Mouse (Mus musculus) left cerebral cortex, postnatal 4 days (tissue): ENCODE measurements around the gene Sema3a. TPM values are rescaled to one million over a fixed set of nuclear protein-coding genes. Genes with fewer than 3 reads are reported as not detected.

Experiments used
- DNase-seq: peaks from one replicate; pipeline ENCODE4 v3.0.0-alpha.2; 2022
- intact Hi-C: fragments of 180-260 bp; cut with DNase I; formaldehyde crosslinking; loops from one replicate; pipeline ENCODE4 v1.15.1; 2025
- total RNA-seq, 2 experiments: library from RNA; stranded (reverse); gene quantifications; 2 replicates each; pipeline ENCODE4 v1.2.3; 2021

Gene Sema3a
- total RNA-seq, 2 experiments from 2014 or later, result 39.1 to 39.6 TPM

- intact Hi-C loops, result loop anchor here (10.0 kb wide), 1 partner anchor 579 kb away; no protein-coding TSS in a partner anchor
- no peak for DNase-seq
Measured at GRCm38 (mm10) chr5:13636237-13636636, 511.0 kb downstream of the Sema3a start.
